ENCODE assay signal across 18 mouse cellular contexts in the genomic region with DNA sequence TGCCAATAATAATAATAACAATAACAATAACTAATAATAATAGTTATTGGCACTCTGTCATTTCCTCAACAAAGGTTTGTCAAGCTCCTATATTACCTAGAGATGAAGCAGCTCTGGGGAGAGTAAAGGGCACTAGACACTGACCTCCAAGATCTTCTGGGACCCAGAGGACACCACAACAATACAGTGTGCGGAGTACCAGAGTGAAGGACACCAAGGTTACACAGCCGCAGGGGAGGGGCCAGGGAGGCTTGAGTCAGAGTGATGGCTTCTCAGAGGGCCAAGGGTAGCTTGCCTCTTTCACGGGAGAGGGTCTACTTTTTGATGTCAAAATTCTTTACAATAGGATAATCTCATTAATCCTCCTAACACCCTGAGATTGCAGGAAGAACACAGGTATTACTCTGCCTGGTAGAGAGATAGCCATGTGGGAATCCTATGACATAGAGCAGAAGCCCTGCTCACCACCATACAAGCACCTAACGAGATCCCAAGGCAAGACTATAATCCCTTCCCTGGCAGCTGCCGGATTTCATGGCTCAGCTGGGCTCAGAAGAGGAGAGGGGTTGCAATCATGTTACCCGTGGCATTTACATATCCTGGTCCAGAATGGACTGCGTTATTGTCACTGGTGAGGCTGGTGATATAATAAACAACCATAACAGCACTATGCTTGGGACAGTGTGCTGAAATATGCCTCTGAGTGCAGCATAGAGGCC.
DNase-seq lines count a peak whose midpoint lies in the region; ATAC-seq lines count a peak whose summit lies in the region.
"Had no signal": no experiment of that assay in that cellular context is flagged by ENCODE, and none has a peak within 500 bp of the region (broad histone marks: within the 10 kb centered on the region; RNA-seq: fewer than 3 reads in every experiment).

No protein-coding gene starts in this region.

- intact Hi-C loops in heart, postnatal 25 days (cut with DNase I), result no loop called here

- H3K4me2 ChIP-seq in forebrain, embryonic 15.5 days (replicated peaks), result no peak overlapping the region
- H3K4me2 ChIP-seq: heart, embryonic 11.5 days; kidney, embryonic 15.5 days had no signal

- DNase-seq in heart, embryonic 10.5 days (ENCODE audit: low spot score), result peak; percentile 69
- DNase-seq in heart, postnatal 25 days (ENCODE audit: low spot score), result no peak
- peak; percentile 17 for DNase-seq in midbrain, embryonic 10.5 days (ENCODE audit: low spot score)
- peak; percentile 26 for DNase-seq in retina, embryonic 14.5 days (ENCODE audit: low spot score)
- no peak for DNase-seq in lung, postnatal 4 days
- DNase-seq in ovary, postnatal 14 days (ENCODE audit: low spot score), result no peak
- DNase-seq in urinary bladder, adult 2 months (ENCODE audit: low spot score), result no peak
- DNase-seq: adrenal gland, postnatal 10 days; cerebellum, adult 18-20 months; gastrocnemius, postnatal 25 days; heart, postnatal 36 days; lung, postnatal 10 days; right cerebral cortex, postnatal 4 days; thymus, postnatal 25 days had no signal

- H3K27ac ChIP-seq in heart, embryonic 10.5 days, result no peak overlapping the region
- H3K27ac ChIP-seq in forebrain, embryonic 15.5 days (replicated peaks), result 0 out of 2 replicates have a peak overlapping the region, but pooled peaks have one; percentile 4
- peak overlapping the region; percentile 79 for H3K27ac ChIP-seq in midbrain, embryonic 10.5 days (replicated peaks)

- ATAC-seq in forebrain, embryonic 15.5 days (replicated peaks), result 0 out of 2 replicates have a peak, but pooled peaks have one; percentile 24
- ATAC-seq: intestine, embryonic 16.5 days had no signal

- H3K9ac ChIP-seq in forebrain, embryonic 15.5 days (replicated peaks), result no peak overlapping the region
- H3K9ac ChIP-seq: kidney, embryonic 15.5 days had no signal

- no peaks in the 10 kb centered on the region for H3K27me3 ChIP-seq in heart, embryonic 10.5 days (ENCODE audit: insufficient read depth, poor library complexity, severe bottlenecking)
- H3K27me3 ChIP-seq in forebrain, embryonic 15.5 days, result no peaks in the 10 kb centered on the region
- H3K27me3 ChIP-seq in midbrain, embryonic 10.5 days (ENCODE audit: low read depth, poor library complexity, severe bottlenecking), result no peaks in the 10 kb centered on the region
- H3K27me3 ChIP-seq: kidney, embryonic 15.5 days had no signal

- whole genome bisulfite sequencing in heart, embryonic 10.5 days, result 69% methylated on average over 7 of the region's 7 CpGs
- WGBS in forebrain, embryonic 15.5 days, result 35% methylated on average over 7 of the region's 7 CpGs
- 57% methylated on average over 7 of the region's 7 CpGs for WGBS in midbrain, embryonic 10.5 days

- no peaks in the 10 kb centered on the region for H3K9me3 ChIP-seq in heart, embryonic 10.5 days
- H3K9me3 ChIP-seq in forebrain, embryonic 15.5 days, result no peaks in the 10 kb centered on the region
- H3K9me3 ChIP-seq in midbrain, embryonic 10.5 days (replicated peaks), result no peaks in the 10 kb centered on the region
- H3K9me3 ChIP-seq: kidney, embryonic 15.5 days had no signal

- H3K36me3 ChIP-seq in heart, embryonic 10.5 days, result no peaks in the 10 kb centered on the region
- H3K36me3 ChIP-seq in forebrain, embryonic 15.5 days, result no peaks in the 10 kb centered on the region
- no peaks in the 10 kb centered on the region for H3K36me3 ChIP-seq in midbrain, embryonic 10.5 days
- H3K36me3 ChIP-seq: kidney, embryonic 15.5 days had no signal

- peaks cover 5% of the 10 kb centered on the region; the same call in 1 of the 2 replicates for H3K4me1 ChIP-seq in heart, embryonic 10.5 days
- peaks cover 20% of the 10 kb centered on the region for H3K4me1 ChIP-seq in forebrain, embryonic 15.5 days
- H3K4me1 ChIP-seq in midbrain, embryonic 10.5 days, result peaks cover 29% of the 10 kb centered on the region

- H3K4me3 ChIP-seq in heart, embryonic 10.5 days, result no peak overlapping the region
- no peak overlapping the region for H3K4me3 ChIP-seq in forebrain, embryonic 15.5 days
- H3K4me3 ChIP-seq in midbrain, embryonic 10.5 days, result no peak overlapping the region
- H3K4me3 ChIP-seq: kidney, embryonic 15.5 days had no signal

Comparison
In these comparisons a context has a peak if more than half of its experiments do, and no peak if none do; other contexts are left out.
1. DNase-seq: peak in heart, embryonic 10.5 days (single experiment), midbrain, embryonic 10.5 days (single experiment) and retina, embryonic 14.5 days (single experiment); none in heart, postnatal 25 days (single experiment), lung, postnatal 4 days (0 of 2), ovary, postnatal 14 days (single experiment) and urinary bladder, adult 2 months (single experiment).